Mouse (Mus musculus): ENCODE measurements around the gene Noc4l. TPM values are rescaled to one million over a fixed set of nuclear protein-coding genes. Genes with fewer than 3 reads are reported as not detected.

The Noc4l gene
- total and polyA plus RNA-seq, 3 experiments, result 72.8 to 181 TPM; not detected in 1

- TF ChIP-seq MAX (IDR thresholded peaks at IDR 0.05; ENCODE audit: low read length), result peak; percentile 91
- TF ChIP-seq MYC (IDR thresholded peaks at IDR 0.05; ENCODE audit: low read depth, low read length), result peak; percentile 86
- TF ChIP-seq MAFK (IDR thresholded peaks at IDR 0.05; ENCODE audit: borderline replicate concordance, low read depth, low read length), result no peak
- TF ChIP-seq MYB (IDR thresholded peaks at IDR 0.05; ENCODE audit: low read depth, low read length), result no peak
- TF ChIP-seq ETS1 (IDR thresholded peaks at IDR 0.05; ENCODE audit: low read depth, low read length), result peak; percentile 50; the same call in 1 of the 2 replicates
Measured at GRCm38 (mm10) chr5:110652719-110653648, at the start of gene Noc4l, which contains the start of gene Ddx51 (continued).

- Histone ChIP-seq H3K27ac (ENCODE audit: control insufficient read depth, low read depth, low read length) (no peak overlapping the region), H3K79me2 (ENCODE audit: control insufficient read depth, insufficient read depth, low read length, poor library complexity) (no peaks in the 10 kb centered on the region), H3K36me3 (ENCODE audit: control insufficient read depth in 1 of 2, insufficient read depth in 2 of 2, low read length in 2 of 2) (peaks cover 0 to 44% of the 10 kb centered on the region in 2 experiments; a peak in 2 of 4 replicates), H3K27me3 (ENCODE audit: control insufficient read depth in 1 of 2, insufficient read depth in 2 of 2, low read length in 2 of 2) (no peaks in the 10 kb centered on the region), H3K4me1 (ENCODE audit: control insufficient read depth in 1 of 2, insufficient read depth in 2 of 2, low read length in 2 of 2) (no peaks in the 10 kb centered on the region), H3K4me3 (ENCODE audit: control insufficient read depth in 1 of 2, insufficient read depth in 1 of 2, low read depth in 2 of 2, low read length in 2 of 2) (no peak overlapping the region), H3K9ac (ENCODE audit: control insufficient read depth, low read depth, low read length, poor library complexity, severe bottlenecking) (no peak overlapping the region), H3K9me3 (replicated peaks; ENCODE audit: insufficient read depth, low read length) (no peaks in the 10 kb centered on the region)
- TF ChIP-seq HCFC1 (IDR thresholded peaks at IDR 0.05; ENCODE audit: low read depth, low read length) (no peak), ZC3H11A (IDR thresholded peaks at IDR 0.05; ENCODE audit: low read depth, low read length) (no peak), E2F4 (IDR thresholded peaks at IDR 0.05; ENCODE audit: borderline replicate concordance, low read depth, low read length) (no peak), POLR2AphosphoS5 (IDR thresholded peaks at IDR 0.05; ENCODE audit: borderline replicate concordance, low read depth, low read length) (no peak), MAX (IDR thresholded peaks at IDR 0.05; ENCODE audit: low read length) (no peak), EP300 (IDR thresholded peaks at IDR 0.05; ENCODE audit: low read depth in 1 of 2, low read length in 2 of 2) (no peak), MAFK (IDR thresholded peaks at IDR 0.05; ENCODE audit: borderline replicate concordance, low read depth, low read length) (no peak), TBP (IDR thresholded peaks at IDR 0.05; ENCODE audit: low read depth, low read length) (no peak), USF2 (IDR thresholded peaks at IDR 0.05; ENCODE audit: borderline replicate concordance in 1 of 2, insufficient read depth in 1 of 2, low read depth in 1 of 2, low read length in 2 of 2) (no peak), POLR2A (IDR thresholded peaks at IDR 0.05; ENCODE audit: control insufficient read depth in 1 of 2, insufficient read depth in 1 of 2, low read depth in 1 of 2, low read length in 2 of 2, poor library complexity in 1 of 2) (no peak)
- DNase-seq (ENCODE audit: low read depth, low spot score), result no peak
Measured at GRCm38 (mm10) chr5:110698617-110699016, 45.4 kb upstream of the Noc4l start.

GRCm38 (mm10) chr5:110682041-110682440 is 28.8 kb upstream of the Noc4l start:
- Histone ChIP-seq H3K4me3 (ENCODE audit: control insufficient read depth in 1 of 2, insufficient read depth in 1 of 2, low read depth in 2 of 2, low read length in 2 of 2) (no peak overlapping the region), H3K79me2 (ENCODE audit: control insufficient read depth, insufficient read depth, low read length, poor library complexity) (no peaks in the 10 kb centered on the region), H3K9ac (ENCODE audit: control insufficient read depth, low read depth, low read length, poor library complexity, severe bottlenecking) (no peak overlapping the region), H3K27ac (ENCODE audit: control insufficient read depth, low read depth, low read length) (no peak overlapping the region), H3K27me3 (ENCODE audit: control insufficient read depth in 1 of 2, insufficient read depth in 2 of 2, low read length in 2 of 2) (no peaks in the 10 kb centered on the region), H3K4me1 (ENCODE audit: control insufficient read depth in 1 of 2, insufficient read depth in 2 of 2, low read length in 2 of 2) (no peaks in the 10 kb centered on the region), H3K36me3 (ENCODE audit: control insufficient read depth in 1 of 2, insufficient read depth in 2 of 2, low read length in 2 of 2) (peaks cover 0 to 32% of the 10 kb centered on the region in 2 experiments; a peak in 2 of 4 replicates), H3K9me3 (replicated peaks; ENCODE audit: insufficient read depth, low read length) (no peaks in the 10 kb centered on the region)
- DNase-seq (ENCODE audit: low read depth, low spot score), result no peak
- TF ChIP-seq MYC (IDR thresholded peaks at IDR 0.05; ENCODE audit: low read depth, low read length), result no peak
- no peak for TF ChIP-seq NELFE (IDR thresholded peaks at IDR 0.05; ENCODE audit: low read depth, low read length)
